In the genomic region with DNA sequence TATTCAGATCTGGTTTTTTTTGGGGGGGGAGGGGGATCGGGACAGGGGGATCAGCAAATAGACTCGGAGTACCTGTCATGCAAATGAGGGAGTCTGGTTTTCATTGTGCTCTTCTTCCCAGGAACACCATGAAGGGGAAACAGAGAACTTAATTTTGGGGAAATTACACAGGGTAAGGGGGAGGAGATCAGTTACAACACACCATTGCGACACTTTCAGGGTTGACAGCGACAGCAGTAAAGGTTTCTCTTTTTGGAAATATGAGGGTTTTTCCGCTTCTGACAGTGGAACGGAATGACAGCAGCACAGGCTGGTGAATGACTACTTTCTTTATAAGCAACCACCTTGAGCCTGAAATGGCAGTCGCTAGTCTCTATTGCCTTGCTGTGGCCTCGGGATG, we compare ENCODE assay signal across 27 mouse cellular contexts. TPM values are rescaled to one million over a fixed set of nuclear protein-coding genes. Genes with fewer than 3 reads are reported as not detected.
A peak's percentile ranks its signal among the peaks of the same experiment; 100 is the strongest.
DNase-seq lines count a peak whose midpoint lies in the region; ATAC-seq lines count a peak whose summit lies in the region.
"Had no signal": no experiment of that assay in that cellular context is flagged by ENCODE, and none has a peak within 500 bp of the region (broad histone marks: within the 10 kb centered on the region; RNA-seq: fewer than 3 reads in every experiment).

No protein-coding gene starts in this region.

- peak overlapping the region; percentile 37 for H3K4me3 ChIP-seq in liver, embryonic 15.5 days (replicated peaks)
- H3K4me3 ChIP-seq in macrophage (ENCODE audit: inconsistent target), result no peak overlapping the region; the same call in 1 of the 2 replicates
- H3K4me3 ChIP-seq: forebrain, embryonic 12.5 days; heart, embryonic 15.5 days; limb, embryonic 12.5 days; neural tube, embryonic 13.5 days; stomach, embryonic 15.5 days had no signal

- H3K36me3 ChIP-seq in liver, embryonic 15.5 days (replicated peaks), result no peaks in the 10 kb centered on the region
- no peaks in the 10 kb centered on the region for H3K36me3 ChIP-seq in macrophage (ENCODE audit: inconsistent target)
- H3K36me3 ChIP-seq: forebrain, embryonic 12.5 days; heart, embryonic 15.5 days; limb, embryonic 12.5 days; neural tube, embryonic 13.5 days; stomach, embryonic 15.5 days had no signal

- 45% methylated on average over 8 of the region's 8 CpGs for WGBS in liver, embryonic 15.5 days (ENCODE audit: insufficient replicate concordance)
- WGBS in macrophage (ENCODE audit: missing documents), result 8% methylated on average over 8 of the region's 8 CpGs

- peak; percentile 43; the same call in 1 of the 2 replicates for ATAC-seq in liver, embryonic 15.5 days (ENCODE audit: insufficient read depth)
- ATAC-seq: hindbrain, embryonic 16.5 days; intestine, embryonic 16.5 days had no signal

- H3K4me1 ChIP-seq in liver, embryonic 15.5 days (replicated peaks), result peaks cover 10% of the 10 kb centered on the region
- H3K4me1 ChIP-seq: forebrain, embryonic 12.5 days; heart, embryonic 15.5 days; limb, embryonic 12.5 days; neural tube, embryonic 13.5 days; stomach, embryonic 15.5 days had no signal

- no peaks in the 10 kb centered on the region for H3K79me2 ChIP-seq in macrophage (ENCODE audit: inconsistent target)

- no peak overlapping the region for H3K9ac ChIP-seq in liver, embryonic 15.5 days
- H3K9ac ChIP-seq: forebrain, embryonic 12.5 days; heart, embryonic 15.5 days; limb, embryonic 12.5 days; neural tube, embryonic 13.5 days; stomach, embryonic 15.5 days had no signal

- DNase-seq in adrenal gland, postnatal 10 days, result peak; percentile 8
- no peak for DNase-seq in adrenal gland, postnatal 25 days
- DNase-seq in 416B (ENCODE audit: low read depth), result peak; percentile 59
- DNase-seq in cerebellum, adult 11-12 months, result no peak
- DNase-seq in right cerebral cortex, postnatal 10 days (ENCODE audit: low spot score in 2 of 2), result no peak
- no peak for DNase-seq in spleen, postnatal 14 days (ENCODE audit: low spot score in 2 of 2)
- DNase-seq: gastrocnemius, postnatal 10 days; right cerebral cortex, postnatal 14 days had no signal

- no peaks in the 10 kb centered on the region for H3K9me3 ChIP-seq in liver, embryonic 15.5 days (replicated peaks)
- H3K9me3 ChIP-seq: forebrain, embryonic 12.5 days; heart, embryonic 15.5 days; limb, embryonic 12.5 days; neural tube, embryonic 13.5 days; stomach, embryonic 15.5 days had no signal

- peak overlapping the region; percentile 44 for H3K4me2 ChIP-seq in liver, embryonic 15.5 days
- H3K4me2 ChIP-seq: forebrain, embryonic 12.5 days; heart, embryonic 15.5 days; limb, embryonic 12.5 days; midbrain, embryonic 11.5 days; neural tube, embryonic 13.5 days; stomach, embryonic 15.5 days had no signal

- no peaks in the 10 kb centered on the region for H3K27me3 ChIP-seq in liver, embryonic 15.5 days
- H3K27me3 ChIP-seq: forebrain, embryonic 12.5 days; heart, embryonic 15.5 days; limb, embryonic 12.5 days; neural tube, embryonic 13.5 days; stomach, embryonic 15.5 days had no signal

- peak overlapping the region; percentile 51 for H3K27ac ChIP-seq in liver, embryonic 15.5 days (replicated peaks)
- peak overlapping the region; percentile 52 for H3K27ac ChIP-seq in macrophage
- H3K27ac ChIP-seq: forebrain, embryonic 12.5 days; heart, embryonic 15.5 days; limb, embryonic 12.5 days; neural tube, embryonic 13.5 days; stomach, embryonic 15.5 days had no signal

RNA-seq across cellular contexts. Expression of a gene that starts 8.4 kb away (rescaled TPM):
- total RNA-seq in adrenal gland, postnatal 10 days (2021), result 1 to 10 TPM; 2.0 to 6.2 TPM
- 0.43 and 0.95 TPM in 2 replicates for total RNA-seq in adrenal gland, postnatal 25 days (2021)
- polyA plus RNA-seq in liver, embryonic 15.5 days (2015; fragmentation: Nextera tagmentation; extraction: Ambion mirVana), result 8.2 and 12.0 TPM in 2 replicates
- total RNA-seq in macrophage (2018; cell fraction: chromatin; rRNA removed), result 100 to 1,000 TPM in 9 of 26 experiments, 10 to 100 TPM in 14, 1 to 10 TPM in 3; 5.6 to 659 (median 57.4) TPM
- 100 to 1,000 TPM in 19 of 26 experiments, 10 to 100 TPM in 7; 51.6 to 924 (median 156) TPM for total RNA-seq in macrophage (2018; cell fraction: cytosol; rRNA removed)
- 1,000 to 10,000 TPM in 1 of 26 experiments, 100 to 1,000 TPM in 16, 10 to 100 TPM in 9; 32.4 to 1,355 (median 151) TPM for total RNA-seq in macrophage (2018; cell fraction: nucleus; rRNA removed)
- polyA plus RNA-seq in macrophage (2018), result 61.2 to 130 TPM (median 113 TPM) in 3 replicates
- total RNA-seq: layer of hippocampus, postnatal 14 days; left cerebral cortex, postnatal 10 days had no signal
- polyA plus RNA-seq: embryonic facial prominence, embryonic 11.5 days; forebrain, embryonic 12.5 days had no signal

RNA-seq across cellular contexts. Expression of a gene that starts 22.3 kb away (rescaled TPM):
- 1 to 10 TPM; 4.2 to 6.7 TPM for total RNA-seq in adrenal gland, postnatal 10 days (2021)
- 2.5 and 3.6 TPM in 2 replicates for total RNA-seq in adrenal gland, postnatal 25 days (2021)
- polyA plus RNA-seq in liver, embryonic 15.5 days (2015; fragmentation: Nextera tagmentation; extraction: Ambion mirVana), result 7.6 and 8.1 TPM in 2 replicates
- 100 to 1,000 TPM in 16 of 26 experiments, 10 to 100 TPM in 10; 40.5 to 257 (median 105) TPM for total RNA-seq in macrophage (2018; cell fraction: chromatin; rRNA removed)
- total RNA-seq in macrophage (2018; cell fraction: cytosol; rRNA removed), result 10 to 100 TPM; 28.6 to 69.4 (median 43.0) TPM
- total RNA-seq in macrophage (2018; cell fraction: nucleus; rRNA removed), result 100 to 1,000 TPM in 4 of 26 experiments, 10 to 100 TPM in 22; 42.6 to 255 (median 84.4) TPM
- 26.6 to 56.4 TPM (median 37.3 TPM) in 3 replicates for polyA plus RNA-seq in macrophage (2018)

RNA-seq across cellular contexts. Expression of a gene that starts 54.1 kb away (rescaled TPM):
- total RNA-seq in adrenal gland, postnatal 10 days (2021), result not detected
- total RNA-seq in adrenal gland, postnatal 25 days (2021), result not detected in 2 replicates
- not detected in 2 replicates for polyA plus RNA-seq in liver, embryonic 15.5 days (2015; fragmentation: Nextera tagmentation; extraction: Ambion mirVana)
- total RNA-seq in macrophage (2018; cell fraction: chromatin; rRNA removed), result not detected
- total RNA-seq in macrophage (2018; cell fraction: cytosol; rRNA removed), result not detected
- total RNA-seq in macrophage (2018; cell fraction: nucleus; rRNA removed), result not detected
- polyA plus RNA-seq in macrophage (2018), result not detected in 3 replicates
- total RNA-seq: gastrocnemius, postnatal 10 days; heart, adult 8-10 months; hematopoietic stem cell, adult 5-6 weeks; layer of hippocampus, postnatal 14 days; left cerebral cortex, postnatal 10 days had no signal
- polyA plus RNA-seq: brain, embryonic 14.5 days; embryonic facial prominence, embryonic 11.5 days; forebrain, embryonic 12.5 days; heart, embryonic 15.5 days; hindbrain, embryonic 16.5 days; intestine, embryonic 16.5 days; kidney, embryonic 16.5 days; limb, embryonic 12.5 days; lung, embryonic 16.5 days; midbrain, embryonic 11.5 days; neural tube, embryonic 13.5 days; spleen, adult 2 months; stomach, embryonic 15.5 days had no signal

Comparison
In these comparisons a context has a peak if more than half of its experiments do, and no peak if none do; other contexts are left out.
1. DNase-seq: peak in adrenal gland, postnatal 10 days (single experiment) and 416B (single experiment); none in adrenal gland, postnatal 25 days (single experiment), cerebellum, adult 11-12 months (single experiment), right cerebral cortex, postnatal 10 days (0 of 2) and spleen, postnatal 14 days (0 of 2).